Mouse (Mus musculus): ENCODE data around the gene Gpc6. TPM values are rescaled to one million over a fixed set of nuclear protein-coding genes. Genes with fewer than 3 reads are reported as not detected.

Gene Gpc6
- polyA plus RNA-seq, 2 experiments, result 26.1 to 39.5 TPM

DNA sequence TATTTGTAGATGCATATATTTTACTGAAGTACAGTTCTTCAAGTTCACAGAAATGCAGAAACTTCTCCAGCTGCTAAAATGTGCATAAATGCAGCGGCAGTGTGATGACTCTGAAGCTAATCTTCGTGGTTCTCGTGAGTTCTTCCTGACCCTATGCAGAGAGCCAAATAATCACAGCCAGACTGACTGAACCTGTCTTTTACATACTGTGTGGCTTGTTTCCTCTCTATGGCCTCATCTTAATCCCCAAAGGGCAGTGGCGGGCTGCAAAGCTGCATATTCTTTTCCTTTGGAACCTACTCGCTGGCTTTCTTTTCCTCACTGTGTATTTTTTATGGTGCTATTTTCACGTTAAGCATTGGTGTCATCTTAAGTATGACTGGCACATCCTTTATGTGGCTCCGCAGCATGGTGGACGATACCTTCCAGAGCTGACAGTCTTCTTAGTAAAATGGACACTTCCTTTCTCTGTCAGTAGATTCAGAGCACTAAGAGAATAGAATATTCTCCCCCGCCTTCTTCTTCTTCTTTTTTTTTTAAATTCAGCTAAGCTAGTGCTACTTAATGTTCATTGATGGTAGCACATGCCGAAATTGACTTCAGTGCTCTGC is 775.7 kb downstream of the Gpc6 start:
- H3K36me3 ChIP-seq (ENCODE audit: control insufficient read depth, insufficient read depth, low read length), result no peaks in the 10 kb centered on the region
- H3K4me3 ChIP-seq (replicated peaks; ENCODE audit: low read length), result no peak overlapping the region
- H3K4me1 ChIP-seq (ENCODE audit: control insufficient read depth, insufficient read depth, low read length), result no peaks in the 10 kb centered on the region
- H3K4me2 ChIP-seq (replicated peaks; ENCODE audit: low read depth, low read length, severe bottlenecking), result no peak overlapping the region
- H3K9ac ChIP-seq (ENCODE audit: low read depth, low read length, severe bottlenecking), result no peak overlapping the region
- ATAC-seq (ENCODE audit: low FRiP score, low read depth), result no peak
- no peak for TF ChIP-seq POLR2A (IDR thresholded peaks at IDR 0.05; ENCODE audit: borderline replicate concordance, extremely low read depth, insufficient read depth, insufficient read length)
- no peaks in the 10 kb centered on the region for H3K9me3 ChIP-seq (ENCODE audit: control insufficient read depth, low read length)
- no peak for DNase-seq (ENCODE audit: low spot score)
- no peak overlapping the region for H3K27ac ChIP-seq (replicated peaks; ENCODE audit: low read depth, low read length)
- 84% methylated on average over 10 of the region's 10 CpGs for WGBS
- no peaks in the 10 kb centered on the region for H3K27me3 ChIP-seq (ENCODE audit: control insufficient read depth, insufficient read depth, low read length)

DNA sequence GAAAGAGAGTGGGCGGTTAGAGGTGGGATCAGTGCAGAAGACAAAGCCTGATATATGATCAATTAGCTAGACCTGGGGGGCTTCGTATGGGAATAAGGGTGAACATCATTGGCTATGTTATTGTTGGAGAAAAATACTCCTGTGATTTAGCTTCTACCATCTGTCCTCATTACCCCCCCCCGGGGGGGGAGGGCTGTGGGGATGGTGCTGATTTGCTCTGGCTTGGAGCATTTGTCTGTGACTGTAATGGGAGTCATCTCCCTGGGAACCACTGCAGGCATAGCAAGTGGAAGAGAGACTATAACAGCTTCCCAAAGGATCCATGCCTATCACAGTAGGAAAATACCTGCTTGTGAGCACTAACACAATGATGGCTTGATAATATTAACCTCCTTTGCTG is 783.7 kb downstream of the Gpc6 start:
- Histone ChIP-seq H3K4me3 (replicated peaks; ENCODE audit: low read length) (no peak overlapping the region), H3K27me3 (ENCODE audit: control insufficient read depth, insufficient read depth, low read length) (no peaks in the 10 kb centered on the region), H3K4me1 (ENCODE audit: control insufficient read depth, insufficient read depth, low read length) (peaks cover 7% of the 10 kb centered on the region; the same call in 1 of the 2 replicates), H3K27ac (replicated peaks; ENCODE audit: low read depth, low read length) (no peak overlapping the region), H3K4me2 (replicated peaks; ENCODE audit: low read depth, low read length, severe bottlenecking) (no peak overlapping the region), H3K9me3 (ENCODE audit: control insufficient read depth, low read length) (no peaks in the 10 kb centered on the region), H3K36me3 (ENCODE audit: control insufficient read depth, insufficient read depth, low read length) (no peaks in the 10 kb centered on the region), H3K9ac (ENCODE audit: low read depth, low read length, severe bottlenecking) (no peak overlapping the region)
- ATAC-seq (ENCODE audit: low FRiP score, low read depth), result no peak
- DNase-seq (ENCODE audit: low spot score), result no peak
- TF ChIP-seq POLR2A (IDR thresholded peaks at IDR 0.05; ENCODE audit: borderline replicate concordance, extremely low read depth, insufficient read depth, insufficient read length), result no peak
- WGBS, result 88% methylated on average over 3 of the region's 3 CpGs

DNA sequence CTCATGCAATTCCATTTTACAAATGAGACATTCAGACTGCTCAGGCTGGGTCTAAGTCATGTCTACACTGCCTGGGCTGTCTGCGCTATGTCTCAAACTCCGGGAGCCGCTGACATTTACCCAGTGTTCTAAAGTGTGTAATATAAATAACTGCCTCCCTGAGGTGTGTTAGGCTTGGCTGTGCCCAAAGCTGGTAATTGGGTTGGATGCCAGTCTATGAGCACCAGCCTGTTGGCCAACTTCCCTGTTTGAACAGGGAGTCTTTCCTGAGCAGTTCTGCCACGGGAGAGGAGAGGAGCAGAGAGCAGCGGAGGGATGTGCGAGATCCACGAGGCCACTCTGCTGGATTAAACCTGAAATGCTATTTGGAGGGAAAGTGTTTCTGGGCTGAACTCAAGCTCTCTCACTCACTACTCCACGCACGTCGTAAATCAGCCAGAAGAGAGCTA is 785.4 kb downstream of the Gpc6 start:
- no peaks in the 10 kb centered on the region for H3K36me3 ChIP-seq (ENCODE audit: control insufficient read depth, insufficient read depth, low read length)
- 52% methylated on average over 10 of the region's 10 CpGs for WGBS
- H3K9me3 ChIP-seq (ENCODE audit: control insufficient read depth, low read length), result no peaks in the 10 kb centered on the region
- no peak overlapping the region for H3K4me3 ChIP-seq (replicated peaks; ENCODE audit: low read length)
- H3K27ac ChIP-seq (replicated peaks; ENCODE audit: low read depth, low read length), result peak overlapping the region; percentile 34
- no peak overlapping the region for H3K9ac ChIP-seq (ENCODE audit: low read depth, low read length, severe bottlenecking)
- peaks cover 7% of the 10 kb centered on the region; the same call in 1 of the 2 replicates for H3K4me1 ChIP-seq (ENCODE audit: control insufficient read depth, insufficient read depth, low read length)
- ATAC-seq (ENCODE audit: low FRiP score, low read depth) (peak; percentile 56), DNase-seq (ENCODE audit: low spot score) (peak; percentile 45)
- H3K4me2 ChIP-seq (replicated peaks; ENCODE audit: low read depth, low read length, severe bottlenecking), result no peak overlapping the region
- H3K27me3 ChIP-seq (ENCODE audit: control insufficient read depth, insufficient read depth, low read length), result no peaks in the 10 kb centered on the region
- TF ChIP-seq POLR2A (IDR thresholded peaks at IDR 0.05; ENCODE audit: borderline replicate concordance, extremely low read depth, insufficient read depth, insufficient read length), result no peak

DNA sequence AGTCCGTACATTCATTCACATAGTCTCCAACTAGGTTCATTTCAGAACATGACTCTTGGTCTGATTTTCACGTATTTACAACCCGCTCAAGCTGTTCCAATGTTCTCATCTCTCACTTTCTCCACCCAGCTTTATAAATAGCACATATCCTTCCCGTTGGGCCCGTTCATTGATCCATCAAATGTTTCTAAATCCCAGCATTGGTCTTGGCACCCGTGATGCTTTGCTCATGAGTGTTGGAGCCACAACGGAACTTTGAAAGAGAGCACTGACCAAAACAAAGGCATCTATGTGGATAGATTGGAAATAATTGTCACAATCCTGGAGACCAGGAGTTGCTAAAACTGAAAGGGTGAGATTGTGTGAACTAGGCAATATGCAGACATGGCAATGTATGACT is 787.2 kb downstream of the Gpc6 start:
- H3K4me1 ChIP-seq (ENCODE audit: control insufficient read depth, insufficient read depth, low read length), result peaks cover 7% of the 10 kb centered on the region; the same call in 1 of the 2 replicates
- 85% methylated on average over 7 of the region's 7 CpGs for WGBS
- ATAC-seq (ENCODE audit: low FRiP score, low read depth), result no peak

DNA sequence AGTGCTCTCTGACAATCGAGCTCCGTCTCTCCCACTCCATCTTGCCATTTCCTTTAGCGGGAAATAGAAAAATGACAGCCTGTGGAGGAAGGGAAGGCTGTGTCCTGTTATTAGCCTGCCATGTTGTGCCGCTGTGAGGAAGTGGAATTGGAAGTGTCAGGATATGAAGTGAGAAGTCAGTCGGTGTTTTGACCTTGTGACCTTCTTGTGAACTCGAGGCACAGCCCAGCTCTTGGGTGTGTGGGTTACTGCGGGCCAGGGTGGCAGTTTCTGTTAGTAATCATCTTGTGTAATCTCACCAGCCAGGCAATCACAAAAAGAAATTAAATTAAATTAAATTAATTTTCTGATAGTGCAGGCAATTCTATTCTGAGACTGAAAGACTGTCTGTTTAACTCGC is 789.0 kb downstream of the Gpc6 start:
- H3K4me2 ChIP-seq (replicated peaks; ENCODE audit: low read depth, low read length, severe bottlenecking), result no peak overlapping the region
- no peak for ATAC-seq (ENCODE audit: low FRiP score, low read depth)
- no peak overlapping the region for H3K4me3 ChIP-seq (replicated peaks; ENCODE audit: low read length)

More for the DNA sequence above, 787.2 kb downstream of the Gpc6 start:
- no peaks in the 10 kb centered on the region for H3K27me3 ChIP-seq (ENCODE audit: control insufficient read depth, insufficient read depth, low read length)
- H3K4me2 ChIP-seq (replicated peaks; ENCODE audit: low read depth, low read length, severe bottlenecking), result no peak overlapping the region
- no peak overlapping the region for H3K27ac ChIP-seq (replicated peaks; ENCODE audit: low read depth, low read length)
- TF ChIP-seq POLR2A (IDR thresholded peaks at IDR 0.05; ENCODE audit: borderline replicate concordance, extremely low read depth, insufficient read depth, insufficient read length), result no peak
- H3K9ac ChIP-seq (ENCODE audit: low read depth, low read length, severe bottlenecking), result no peak overlapping the region
- H3K9me3 ChIP-seq (ENCODE audit: control insufficient read depth, low read length), result no peaks in the 10 kb centered on the region
- no peaks in the 10 kb centered on the region for H3K36me3 ChIP-seq (ENCODE audit: control insufficient read depth, insufficient read depth, low read length)
- H3K4me3 ChIP-seq (replicated peaks; ENCODE audit: low read length), result no peak overlapping the region
- no peak for DNase-seq (ENCODE audit: low spot score)

More for the DNA sequence above, 789.0 kb downstream of the Gpc6 start:
- 48% methylated on average over 8 of the region's 8 CpGs for WGBS
- Histone ChIP-seq H3K27me3 (ENCODE audit: control insufficient read depth, insufficient read depth, low read length) (no peaks in the 10 kb centered on the region), H3K9me3 (ENCODE audit: control insufficient read depth, low read length) (no peaks in the 10 kb centered on the region), H3K27ac (replicated peaks; ENCODE audit: low read depth, low read length) (no peak overlapping the region), H3K4me1 (ENCODE audit: control insufficient read depth, insufficient read depth, low read length) (peaks cover 7% of the 10 kb centered on the region; the same call in 1 of the 2 replicates), H3K9ac (ENCODE audit: low read depth, low read length, severe bottlenecking) (no peak overlapping the region), H3K36me3 (ENCODE audit: control insufficient read depth, insufficient read depth, low read length) (no peaks in the 10 kb centered on the region)
- TF ChIP-seq POLR2A (IDR thresholded peaks at IDR 0.05; ENCODE audit: borderline replicate concordance, extremely low read depth, insufficient read depth, insufficient read length), result no peak
- DNase-seq (ENCODE audit: low spot score), result no peak

All from limb, embryonic 14.5 days (tissue).